Mouse (Mus musculus) cerebellum, adult (tissue): ENCODE measurements around the gene Itpripl1.
A peak's percentile ranks its signal among the peaks of the same experiment; 100 is the strongest.
"Not testable (repeated sequence)": the region's sequence is repeated elsewhere in the genome, so short reads cannot be mapped to it uniquely, and the experiment has no call there.

ENCODE experiments used
- ATAC-seq: cut with Nextera tagmentation; 2 replicates; pipeline ENCODE4 v1.9.2; 2017; ENCODE audit warnings: mild to moderate bottlenecking, moderate library complexity, mixed read lengths; ENCODE audit not compliant: insufficient number of reproducible peaks, low FRiP score, low TSS enrichment

Gene Itpripl1

DNA sequence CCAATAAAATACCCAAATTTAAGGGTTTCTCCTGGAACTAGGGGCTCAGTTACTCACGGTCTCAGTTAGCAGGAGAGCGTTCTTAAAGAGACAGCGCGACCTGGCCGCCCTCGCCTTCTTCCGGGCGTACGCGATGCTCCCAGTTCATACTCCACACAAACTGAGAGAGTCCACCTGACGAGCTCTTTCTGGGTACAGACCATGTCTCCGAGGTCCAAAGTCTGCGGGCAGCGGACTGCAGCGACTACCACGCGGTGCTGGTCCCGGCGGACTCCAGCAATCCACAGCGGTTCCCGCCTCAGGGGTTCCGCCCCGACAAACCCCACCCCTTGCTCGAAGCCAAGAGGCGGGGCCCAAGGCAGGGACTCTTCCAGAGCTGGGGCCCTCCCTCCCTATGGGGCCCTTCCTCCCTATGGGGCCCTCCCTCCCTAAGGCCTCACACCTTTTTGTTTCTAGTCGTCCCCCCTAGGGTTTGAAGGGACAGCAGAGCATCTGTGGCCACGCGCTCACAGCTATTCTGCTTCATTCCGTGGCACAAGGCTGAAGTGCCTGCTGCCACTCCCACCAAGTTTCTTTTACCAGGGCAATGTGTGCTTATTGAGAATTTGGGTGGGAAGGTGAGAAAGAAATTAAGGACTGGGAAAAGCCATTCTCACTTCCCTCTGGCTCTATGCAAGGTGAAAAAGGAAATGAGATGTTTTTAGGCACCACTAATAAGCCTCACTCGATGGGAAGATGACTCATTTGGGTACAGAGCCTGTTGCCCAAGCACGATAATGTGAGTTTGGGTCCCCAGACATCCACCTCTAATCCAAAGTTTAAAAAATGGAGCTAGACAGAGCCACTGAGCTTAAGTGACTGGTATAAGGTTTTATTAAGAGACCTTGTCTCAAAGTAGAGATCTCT, at the start of gene Itpripl1:
TSS of gene Itpripl1 (minus strand) at position 285 of the 906 bp plus-strand sequence.
- peak; percentile 66 for ATAC-seq

DNA sequence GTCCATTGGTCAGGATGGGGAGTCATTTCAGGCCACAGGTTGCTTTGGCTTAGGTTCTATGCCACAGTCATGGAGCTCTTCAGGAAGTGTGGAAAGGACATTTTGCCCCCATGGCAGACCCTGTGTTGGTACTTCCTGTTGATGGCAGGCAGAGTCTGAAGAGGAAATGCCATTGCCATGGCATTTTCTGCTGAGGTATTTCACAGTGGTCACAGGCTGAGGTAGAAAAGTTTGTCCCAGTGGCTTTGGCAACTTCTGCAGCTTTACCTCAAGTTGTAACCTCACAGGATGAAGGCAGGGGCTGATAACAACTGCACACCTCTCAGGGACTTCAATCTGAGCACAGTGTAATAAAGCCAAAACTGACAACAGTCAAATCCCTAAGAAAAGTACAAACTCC, 46.3 kb upstream of the Itpripl1 start:
- ATAC-seq: no peak

DNA sequence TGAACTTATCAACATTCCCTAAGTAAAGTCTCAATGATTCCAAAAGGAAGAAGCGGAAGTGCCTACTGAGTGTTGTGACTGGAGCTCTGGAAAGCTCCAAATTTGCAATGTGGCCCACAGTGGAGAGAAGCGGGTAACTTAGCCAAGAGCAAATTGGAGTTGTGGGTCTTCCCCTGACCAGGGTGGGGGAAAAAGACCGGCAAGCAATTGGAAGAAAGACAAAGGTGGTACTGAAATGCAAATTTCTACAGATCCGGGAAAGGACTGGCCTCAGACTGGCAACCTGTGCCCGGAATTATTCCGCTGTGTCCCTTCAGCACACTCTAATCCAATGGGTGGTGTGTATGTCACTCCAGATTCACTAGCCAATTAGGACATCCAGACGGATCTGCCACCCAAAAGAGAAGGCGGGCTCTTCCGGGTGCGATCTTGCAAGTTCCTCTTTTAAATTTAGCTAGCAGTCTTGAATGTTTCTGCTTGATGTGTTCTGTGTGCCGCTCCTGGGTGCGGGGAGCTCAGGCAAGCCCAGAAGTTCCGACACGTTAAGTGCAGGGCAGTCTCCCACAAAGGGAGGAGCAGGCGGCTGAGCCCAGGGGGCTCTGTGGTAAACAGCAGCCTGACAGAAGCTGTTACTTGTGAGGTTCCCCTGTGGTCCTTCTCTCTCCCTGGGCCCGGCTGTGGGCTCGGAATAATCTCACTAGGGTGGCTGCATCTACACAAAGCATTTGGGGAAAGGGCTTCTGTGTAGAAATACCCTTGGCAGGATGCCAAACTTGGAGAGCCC, 39.5 kb upstream of the Itpripl1 start:
- peak; percentile 100 for ATAC-seq

DNA sequence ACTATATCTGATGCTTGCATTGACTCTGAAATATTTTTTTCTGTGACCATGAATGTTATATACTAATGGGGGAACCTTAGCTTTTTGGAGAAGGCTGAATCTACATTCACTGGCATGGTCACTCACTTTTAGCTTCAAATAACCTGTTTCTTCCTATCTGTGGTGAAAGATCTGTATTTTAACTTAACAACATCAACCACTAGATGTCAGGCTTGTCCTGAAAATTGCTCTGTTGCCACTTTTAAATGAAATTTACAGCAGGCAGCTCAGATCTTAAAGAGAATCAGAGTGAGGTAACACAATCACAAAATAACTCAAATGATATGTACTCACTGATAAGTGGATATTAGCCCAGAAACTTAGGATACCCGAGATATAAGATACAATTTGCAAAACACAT, 23.0 kb upstream of the Itpripl1 start:
- ATAC-seq: not testable (repeated sequence)

DNA sequence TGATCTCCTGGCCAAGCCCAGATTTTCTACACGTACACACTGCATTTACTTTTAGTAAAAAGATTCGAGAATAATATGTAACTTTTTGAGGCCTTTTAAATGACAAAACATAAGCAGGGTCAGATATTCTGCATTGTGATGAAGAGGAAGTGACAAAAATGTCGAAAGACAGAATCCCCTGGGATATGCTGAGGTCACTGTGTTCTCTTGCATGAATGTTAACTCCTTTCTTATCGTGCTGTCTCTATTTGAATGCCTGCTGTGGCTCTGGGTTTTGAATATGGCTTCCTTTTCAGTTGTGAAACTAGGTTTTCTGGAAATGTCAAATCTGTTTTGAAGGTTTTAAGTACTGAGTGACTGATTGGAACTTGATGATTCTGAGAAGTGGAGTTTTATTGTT, 22.4 kb upstream of the Itpripl1 start:
- ATAC-seq: no peak

DNA sequence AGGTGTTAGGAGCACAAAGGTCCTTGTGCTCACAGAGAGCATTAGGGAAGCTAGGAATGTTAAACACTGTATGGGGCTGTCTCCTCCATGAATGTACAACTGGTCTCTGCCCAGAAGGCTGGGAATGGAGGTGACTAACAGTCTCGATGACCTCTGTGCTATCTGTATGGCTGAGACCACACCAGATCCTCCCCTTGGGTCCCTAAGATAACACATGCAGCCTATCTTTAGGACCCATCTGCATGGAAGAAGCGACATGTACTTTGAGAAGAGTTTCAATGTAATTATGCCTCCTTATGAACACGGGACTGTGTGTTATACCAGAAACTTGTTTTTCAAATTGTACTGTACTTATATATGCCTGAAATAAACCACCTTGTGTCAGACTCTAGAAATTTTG, 2.5 kb upstream of the Itpripl1 start:
- no peak for ATAC-seq

DNA sequence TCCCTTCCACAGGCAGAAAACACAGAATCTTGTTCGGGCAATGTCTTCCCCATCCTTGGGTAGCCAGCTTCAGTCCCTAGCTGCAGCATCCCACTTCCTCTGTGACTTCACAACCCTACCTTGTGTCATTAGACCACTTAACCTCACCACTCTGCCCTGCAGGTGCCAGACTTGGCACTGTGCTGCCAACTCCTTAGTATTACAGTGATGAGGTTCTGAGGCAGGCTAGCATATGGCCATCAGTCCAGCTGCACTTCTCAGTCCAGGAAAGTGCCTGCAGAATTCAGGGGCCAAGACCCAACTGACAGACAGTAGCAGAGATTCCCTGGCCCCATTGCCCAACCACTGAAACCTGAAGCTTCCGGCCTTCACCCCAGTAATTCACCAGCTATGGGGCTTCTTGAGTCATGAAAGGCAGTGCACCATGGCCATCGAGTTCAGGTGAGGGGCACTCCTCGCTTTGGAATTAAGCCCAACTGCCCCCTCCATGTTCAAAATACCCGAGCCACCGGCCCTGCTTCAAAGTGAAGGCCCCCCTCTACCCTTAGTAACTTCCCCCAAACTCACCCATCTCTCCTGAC, 575 bp downstream of the Itpripl1 start:
- ATAC-seq: no peak

DNA sequence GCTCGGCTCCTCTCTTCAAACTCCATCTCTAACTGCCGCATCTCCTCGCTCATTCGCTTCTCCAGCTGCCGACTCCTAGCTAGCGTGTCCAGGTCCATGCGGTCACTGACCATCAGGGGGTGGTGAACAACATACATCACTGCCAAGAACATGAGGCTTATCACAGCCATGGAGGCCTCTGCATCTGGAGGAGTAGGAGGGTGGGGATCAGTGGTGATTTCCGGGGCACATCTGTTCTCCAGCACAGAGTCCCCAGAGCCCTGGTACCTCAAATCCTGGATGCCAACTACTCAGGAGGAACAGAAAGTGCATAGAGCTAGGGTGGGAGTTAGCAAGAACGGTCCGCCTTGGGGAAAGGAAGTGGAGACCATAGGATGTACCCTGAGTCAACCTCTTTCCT, 1.2 kb downstream of the Itpripl1 start:
- no peak for ATAC-seq

DNA sequence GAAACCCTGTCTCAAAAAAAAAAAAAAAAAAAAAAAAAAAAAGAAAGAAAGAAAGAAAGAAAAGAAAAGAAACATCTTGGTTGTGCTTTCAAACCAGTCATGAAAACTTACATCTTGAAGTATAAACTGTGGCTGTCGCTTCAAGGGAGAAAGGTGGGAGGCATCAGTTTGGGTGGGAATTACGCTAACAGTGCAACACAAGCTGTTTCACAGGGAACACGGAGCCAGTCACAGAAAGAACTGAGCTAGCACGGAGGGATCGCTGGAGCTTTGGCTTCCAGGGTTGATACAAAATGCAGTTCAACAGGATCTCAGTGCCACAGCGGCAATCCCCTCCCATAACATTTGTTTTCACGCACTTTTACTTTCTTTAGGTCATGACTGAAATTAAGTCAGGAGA, 3.2 kb downstream of the Itpripl1 start:
- no peak for ATAC-seq

DNA sequence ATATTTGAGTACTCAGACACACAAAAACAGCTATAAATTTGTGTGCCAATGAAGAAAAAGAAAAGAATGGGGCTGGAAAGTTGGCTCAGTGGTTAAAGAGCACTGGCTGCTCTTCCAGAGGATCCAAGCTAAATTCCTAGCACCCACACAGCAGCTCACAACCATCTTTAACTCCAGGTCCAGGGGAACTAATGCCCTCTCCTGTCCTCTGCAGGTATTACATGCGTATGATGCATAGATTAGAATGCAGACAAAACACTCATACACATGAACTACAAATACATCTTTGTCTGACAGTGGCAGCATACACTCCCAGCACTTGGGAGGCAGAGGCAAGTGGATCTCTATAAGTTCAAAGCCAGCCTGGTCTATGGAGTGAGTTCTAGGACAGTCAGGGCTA, 3.6 kb downstream of the Itpripl1 start:
- ATAC-seq: no peak

DNA sequence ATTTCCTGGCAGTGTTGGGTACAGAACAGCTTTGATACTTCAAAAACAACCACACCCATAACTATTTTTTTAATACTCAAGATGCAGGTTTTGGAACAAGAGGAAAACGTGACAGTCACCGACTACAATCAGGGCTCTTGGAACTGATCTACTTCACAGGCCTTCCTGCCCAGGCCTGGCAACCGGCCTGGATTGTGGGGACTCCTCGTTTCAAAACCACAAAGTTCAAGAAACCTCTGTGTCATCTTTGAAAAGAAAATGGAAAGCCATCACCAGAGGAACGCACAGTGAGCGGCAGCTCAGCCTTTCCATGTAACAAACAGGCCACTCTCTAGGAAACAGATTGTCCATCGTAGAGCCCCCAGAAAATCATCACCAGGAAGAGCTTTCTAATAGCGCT, 4.1 kb downstream of the Itpripl1 start:
- ATAC-seq: no peak

DNA sequence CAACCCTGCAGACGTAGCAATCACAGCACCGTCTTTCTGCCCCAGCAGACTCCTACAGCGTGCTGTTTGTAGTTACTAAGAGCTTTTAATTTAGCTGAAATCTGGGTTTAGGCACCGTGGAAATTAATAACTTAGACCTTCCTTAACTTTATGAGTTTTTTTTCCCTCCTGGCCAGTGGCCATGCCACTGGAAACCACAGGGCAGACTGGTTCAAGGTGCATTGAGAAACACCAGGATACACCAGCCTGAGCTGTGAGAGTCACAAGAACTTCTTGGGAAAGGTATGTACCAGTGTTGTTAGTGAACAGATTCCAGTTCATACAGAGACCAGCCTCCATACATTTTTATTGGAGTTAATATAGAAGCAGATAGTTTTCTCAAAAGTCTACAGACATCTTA, 4.8 kb downstream of the Itpripl1 start:
- no peak for ATAC-seq

DNA sequence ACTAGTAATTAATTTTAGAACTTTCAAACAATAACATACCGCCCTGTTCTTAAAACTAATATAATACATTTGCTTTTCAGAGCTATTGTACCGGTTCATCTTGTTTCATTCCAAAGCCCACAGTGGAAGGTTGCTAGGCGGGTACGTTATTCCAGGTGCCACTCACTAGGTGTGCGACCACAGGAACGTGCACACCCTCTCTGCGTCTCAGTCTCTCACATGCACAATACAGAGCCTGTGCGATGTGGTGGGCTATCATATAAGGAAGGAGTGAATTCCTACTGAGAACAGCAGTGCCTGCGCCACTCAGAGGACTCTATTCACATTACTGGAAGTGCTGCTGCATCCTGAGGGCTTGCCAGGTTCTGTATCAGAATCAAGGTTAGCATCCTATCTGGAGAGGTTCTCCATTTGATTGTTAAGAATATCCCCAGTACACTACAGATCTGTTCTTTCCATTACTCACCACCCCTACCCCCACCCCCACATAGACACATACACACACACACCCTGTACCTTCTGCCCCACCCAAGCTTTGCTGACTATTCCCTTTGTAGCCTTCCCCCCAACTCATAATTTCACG, 5.3 kb downstream of the Itpripl1 start:
- ATAC-seq: no peak

DNA sequence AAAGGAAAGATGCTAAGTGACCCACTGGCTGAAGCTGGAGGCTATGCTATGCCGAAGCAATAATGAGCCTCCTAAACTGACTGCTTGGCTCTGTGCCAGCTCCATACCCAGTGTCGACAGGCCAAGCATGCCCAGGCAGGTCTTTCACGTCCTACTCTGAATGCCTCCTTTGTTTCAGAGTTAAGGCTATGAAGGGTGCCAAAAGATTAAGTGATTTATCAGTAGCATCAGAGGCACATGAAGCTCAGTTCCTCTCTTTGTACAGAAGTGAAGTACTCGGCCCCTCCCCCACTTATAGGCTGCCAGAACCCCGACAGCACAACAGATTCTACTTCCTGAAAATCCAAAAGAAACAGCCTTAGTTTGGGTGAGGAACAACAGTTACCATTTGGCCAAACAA, 6.3 kb downstream of the Itpripl1 start:
- no peak for ATAC-seq

DNA sequence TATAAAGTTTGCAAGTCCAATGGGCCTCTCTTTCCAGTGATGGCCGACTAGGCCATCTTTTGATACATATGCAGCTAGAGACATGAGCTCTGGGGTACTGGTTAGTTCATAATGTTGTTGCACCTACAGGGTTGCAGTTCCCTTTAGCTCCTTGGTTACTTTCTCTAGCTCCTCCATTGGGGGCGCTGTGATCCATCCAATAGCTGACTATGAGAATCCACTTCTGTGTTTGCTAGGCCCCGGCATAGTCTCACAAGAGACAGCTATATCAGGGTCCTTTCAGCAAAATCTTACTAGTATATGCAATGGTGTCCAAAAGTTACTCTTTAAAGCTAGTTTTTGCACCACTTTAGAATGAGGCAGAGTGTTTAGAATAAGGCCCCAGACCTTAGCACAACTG, 8.0 kb downstream of the Itpripl1 start:
- ATAC-seq: not testable (repeated sequence)

DNA sequence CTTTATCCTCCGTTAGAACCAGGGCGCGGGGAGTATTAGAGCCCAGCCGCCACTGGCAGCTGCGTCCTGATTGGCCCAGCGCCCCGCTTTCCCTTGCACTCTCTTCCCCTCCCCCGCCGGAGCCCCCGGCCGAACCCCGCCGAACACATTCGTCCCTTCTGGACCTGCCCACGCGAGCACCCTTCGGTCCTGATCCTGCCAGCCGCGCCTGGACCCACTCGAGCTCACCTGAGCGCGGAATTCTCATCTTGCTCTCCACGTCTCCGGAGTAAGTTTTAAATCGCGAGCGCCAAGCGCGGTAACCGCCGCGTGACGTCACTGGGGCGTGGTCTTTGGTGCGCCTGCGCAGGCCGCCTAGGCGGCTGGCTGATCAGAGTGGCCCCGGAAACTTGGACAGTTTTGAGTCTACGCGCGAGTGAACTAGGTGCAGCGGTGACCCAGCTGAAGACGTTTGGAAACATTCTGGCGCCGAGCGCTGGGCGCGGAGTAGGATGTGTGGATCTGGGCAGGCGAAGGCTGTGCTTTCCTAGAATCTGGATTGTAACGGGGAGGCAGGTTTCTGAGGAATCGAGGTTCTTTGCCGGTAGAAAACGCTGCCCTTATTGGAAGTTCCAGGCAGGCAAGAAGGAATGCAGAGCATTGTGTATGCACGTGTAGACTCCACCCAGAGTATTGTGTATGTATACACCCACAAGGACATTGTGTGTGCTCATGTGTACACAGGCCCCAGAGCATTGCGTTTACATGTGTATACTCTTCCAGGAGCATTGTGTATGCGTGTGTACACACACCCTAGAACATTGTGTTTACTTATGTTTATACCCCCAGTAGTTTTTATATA, 9.4 kb downstream of the Itpripl1 start, which contains the start of gene Ncaph:
TSS of gene Ncaph (minus strand) at position 334 of the 841 bp plus-strand sequence.
- ATAC-seq: peak; percentile 86

DNA sequence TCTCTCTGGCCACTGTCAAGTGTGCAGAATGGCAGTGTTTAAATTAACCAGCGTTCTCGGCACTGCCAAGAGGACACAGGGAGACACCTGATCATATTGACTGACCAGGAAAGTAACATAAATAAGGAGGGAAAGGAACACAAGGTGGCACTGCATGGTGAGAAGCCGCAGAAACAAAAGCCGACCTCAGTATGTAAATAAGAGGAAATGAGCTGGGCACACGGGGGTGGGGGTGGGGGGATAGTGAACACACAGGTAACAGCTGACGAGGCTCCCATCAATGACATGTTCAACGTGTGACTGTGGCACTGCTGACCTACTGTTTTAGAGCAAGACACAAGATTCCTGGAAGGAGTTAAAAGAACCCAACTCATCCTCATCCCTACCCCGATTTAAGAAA, 11.9 kb downstream of the Itpripl1 start:
- ATAC-seq: no peak

DNA sequence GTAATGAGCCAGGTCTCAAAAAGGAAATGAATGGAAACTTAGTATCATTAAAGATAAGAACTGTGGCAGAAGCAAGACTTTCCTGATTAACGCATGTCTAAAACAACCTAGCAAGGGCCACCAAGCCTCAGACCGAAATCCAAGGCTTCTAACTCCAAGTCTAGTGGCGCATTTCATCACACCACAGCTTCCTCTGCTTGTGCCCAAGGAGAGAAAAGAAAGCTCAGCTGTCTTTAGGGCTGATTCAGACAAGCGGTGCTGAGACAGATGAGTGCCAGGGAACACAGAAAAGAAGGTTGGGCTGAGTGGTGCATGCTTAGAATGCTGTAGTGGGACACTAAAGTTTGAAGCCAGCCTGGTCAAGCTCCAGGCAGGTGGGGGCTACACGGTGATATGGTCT, 14.3 kb downstream of the Itpripl1 start:
- ATAC-seq: no peak

DNA sequence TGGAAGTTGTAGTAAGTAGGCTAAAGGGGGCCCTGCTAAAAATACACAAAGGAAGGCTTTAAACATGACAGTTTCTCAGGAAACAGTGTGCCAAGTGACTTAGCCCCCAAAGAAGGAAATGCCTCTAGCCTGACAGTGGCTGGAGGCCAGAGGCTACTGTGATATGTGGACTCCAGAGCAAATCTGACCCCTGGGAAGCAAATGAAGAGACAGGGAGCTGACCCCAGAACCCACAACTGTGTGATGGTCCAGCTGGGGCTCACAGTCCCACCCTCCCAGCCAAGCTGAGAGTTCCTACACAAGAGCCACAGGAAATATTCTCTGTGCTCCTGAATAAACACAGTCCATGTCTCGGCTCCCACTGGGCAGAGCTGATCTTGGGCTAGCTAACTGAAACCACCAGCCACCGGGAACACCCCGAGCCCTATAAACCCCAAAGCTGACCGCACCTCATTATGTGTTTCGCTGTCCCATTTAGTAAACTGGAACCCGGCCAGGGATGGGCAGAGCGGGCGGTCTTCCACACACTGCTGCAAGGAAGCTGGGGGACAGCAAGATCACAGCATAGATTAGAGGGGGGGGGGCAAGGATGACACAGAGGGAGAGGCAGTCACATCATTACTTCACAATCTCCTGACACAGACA, 21.5 kb downstream of the Itpripl1 start:
- ATAC-seq: no peak
